Mouse (Mus musculus) limb, embryonic 12.5 days (tissue): Measurements from ENCODE around the gene Hmg20a. TPM values are rescaled to one million over a fixed set of nuclear protein-coding genes. Genes with fewer than 3 reads are reported as not detected.

Experiments
- ATAC-seq: fragments of 200-750 bp; cut with Nextera tagmentation; 2 replicates; pipeline ENCODE4 v1.8.0; 2017; ENCODE audit warnings: low read depth, moderate TSS enrichment; ENCODE audit not compliant: insufficient number of reproducible peaks, insufficient read depth, low FRiP score, low TSS enrichment
- H3K27ac ChIP-seq: fragments of 300-500 bp; sonication (generic); 2 replicates; pipeline ENCODE4 v1.5.1; 2016; ENCODE audit warnings: mild to moderate bottlenecking, moderate library complexity
- H3K27me3 ChIP-seq: fragments of 300-500 bp; sonication (generic); 2 replicates; pipeline ENCODE4 v1.6.1; 2016; ENCODE audit warnings: mild to moderate bottlenecking, moderate library complexity
- H3K36me3 ChIP-seq: fragments of 300-500 bp; sonication (generic); 2 replicates; pipeline ENCODE4 v1.6.1; 2016; ENCODE audit warnings: mild to moderate bottlenecking, moderate library complexity
- H3K4me1 ChIP-seq: fragments of 300-500 bp; sonication (generic); replicated peaks from 2 replicates; pipeline ENCODE4 v1.6.1; 2016
- H3K4me2 ChIP-seq: fragments of 300-500 bp; sonication (generic); 2 replicates; pipeline ENCODE4 v1.6.1; 2016; ENCODE audit warnings: mild to moderate bottlenecking, moderate library complexity
- H3K4me3 ChIP-seq: fragments of 300-500 bp; sonication (generic); replicated peaks from 2 replicates; pipeline ENCODE4 v1.5.1; 2016; ENCODE audit warnings: mild to moderate bottlenecking
- H3K9ac ChIP-seq: fragments of 300-500 bp; sonication (generic); replicated peaks from 2 replicates; pipeline ENCODE4 v1.6.1; 2016; ENCODE audit warnings: mild to moderate bottlenecking, moderate library complexity
- H3K9me3 ChIP-seq: fragments of 300-500 bp; sonication (generic); 2 replicates; pipeline ENCODE4 v1.6.1; 2016; ENCODE audit warnings: mild to moderate bottlenecking, moderate library complexity
- WGBS: fragments of 180-500 bp; shearing (Covaris S2); methylation state at CpG from one replicate; pipeline ENCODE4 v1.1.7; 2016; 5-methylcytosine and 5-hydroxymethylcytosine counted together
- polyA plus RNA-seq: library from polyadenylated mRNA; unstranded; fragments of >200 nt; fragmentation: Nextera tagmentation; extraction: Ambion mirVana; gene quantifications from 2 replicates; pipeline ENCODE4 v1.2.1, GENCODE M21; 2016

Hmg20a gene
- polyA plus RNA-seq, 1 experiment from 2014 or later, result 72.9 TPM

GRCm38 (mm10) chr9:56451570-56451969 is 33.2 kb downstream of the Hmg20a start:
- 91% methylated on average over 6 of the region's 6 CpGs for WGBS

GRCm38 (mm10) chr9:56453038-56453815 is 34.8 kb downstream of the Hmg20a start:
- Histone ChIP-seq H3K27me3 (no peaks in the 10 kb centered on the region), H3K27ac (no peak overlapping the region)
- WGBS, result 88% methylated on average over 2 of the region's 2 CpGs

More at GRCm38 (mm10) chr9:56451570-56451969, 33.2 kb downstream of the Hmg20a start:
- peaks cover 10% of the 10 kb centered on the region; the same call in 1 of the 2 replicates for H3K36me3 ChIP-seq
- H3K27ac ChIP-seq, result no peak overlapping the region
- no peak overlapping the region for H3K4me3 ChIP-seq
- H3K4me2 ChIP-seq, result no peak overlapping the region
- ATAC-seq, result no peak
- H3K9me3 ChIP-seq, result no peaks in the 10 kb centered on the region
- no peaks in the 10 kb centered on the region for H3K4me1 ChIP-seq
- no peak overlapping the region for H3K9ac ChIP-seq
- no peaks in the 10 kb centered on the region for H3K27me3 ChIP-seq

DNA sequence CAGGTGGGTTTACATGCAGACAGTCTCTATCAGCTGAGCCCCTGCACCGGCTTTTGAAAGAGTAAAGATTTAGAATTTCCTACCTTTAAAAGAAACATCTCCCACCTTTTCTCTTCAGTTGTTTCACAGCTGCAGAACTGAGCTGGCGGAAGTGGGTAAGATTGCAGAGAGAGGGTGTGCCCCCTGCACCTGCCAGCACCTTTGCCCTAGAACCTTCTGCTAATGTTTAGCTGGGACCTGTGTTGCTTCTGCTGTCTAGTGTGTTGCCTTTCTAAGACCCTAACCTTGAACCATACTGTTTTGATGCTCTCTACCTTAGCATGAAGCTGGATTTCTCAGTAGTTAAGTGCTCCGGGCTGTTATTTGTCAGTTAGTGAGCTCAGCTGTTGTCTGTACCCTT is 38.0 kb downstream of the Hmg20a start:
- Histone ChIP-seq H3K4me3 (no peak overlapping the region), H3K27ac (no peak overlapping the region), H3K36me3 (peaks cover 10% of the 10 kb centered on the region; the same call in 1 of the 2 replicates), H3K9me3 (no peaks in the 10 kb centered on the region), H3K9ac (no peak overlapping the region), H3K4me2 (no peak overlapping the region), H3K4me1 (no peaks in the 10 kb centered on the region), H3K27me3 (no peaks in the 10 kb centered on the region)
- no peak for ATAC-seq
- WGBS, result 93% methylated on average over 3 of the region's 3 CpGs

More at GRCm38 (mm10) chr9:56453038-56453815, 34.8 kb downstream of the Hmg20a start:
- no peak for ATAC-seq
- Histone ChIP-seq H3K9me3 (no peaks in the 10 kb centered on the region), H3K9ac (no peak overlapping the region), H3K36me3 (peaks cover 10% of the 10 kb centered on the region; the same call in 1 of the 2 replicates), H3K4me1 (no peaks in the 10 kb centered on the region), H3K4me3 (no peak overlapping the region), H3K4me2 (no peak overlapping the region)

DNA sequence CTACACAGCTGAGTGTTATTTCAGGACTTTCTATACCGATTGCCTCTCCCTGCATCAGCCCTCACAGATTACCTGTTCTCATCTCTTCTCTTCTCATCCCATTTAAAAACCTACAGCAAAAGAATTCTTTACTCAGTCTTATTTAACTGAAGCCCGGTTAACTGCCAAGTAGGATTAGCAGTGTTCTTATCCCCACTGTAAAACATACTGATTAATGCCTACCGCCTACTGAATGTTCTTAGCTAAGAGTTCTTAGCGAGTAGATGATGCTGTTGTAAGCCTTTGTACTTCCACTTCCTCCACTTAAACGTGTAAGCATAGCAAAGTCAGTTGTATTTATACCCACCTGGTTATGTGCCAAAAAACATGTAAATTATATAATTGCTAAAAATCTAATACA is 42.6 kb downstream of the Hmg20a start:
- ATAC-seq, result no peak
- H3K4me1 ChIP-seq, result peaks cover 21% of the 10 kb centered on the region
- no peaks in the 10 kb centered on the region for H3K36me3 ChIP-seq

DNA sequence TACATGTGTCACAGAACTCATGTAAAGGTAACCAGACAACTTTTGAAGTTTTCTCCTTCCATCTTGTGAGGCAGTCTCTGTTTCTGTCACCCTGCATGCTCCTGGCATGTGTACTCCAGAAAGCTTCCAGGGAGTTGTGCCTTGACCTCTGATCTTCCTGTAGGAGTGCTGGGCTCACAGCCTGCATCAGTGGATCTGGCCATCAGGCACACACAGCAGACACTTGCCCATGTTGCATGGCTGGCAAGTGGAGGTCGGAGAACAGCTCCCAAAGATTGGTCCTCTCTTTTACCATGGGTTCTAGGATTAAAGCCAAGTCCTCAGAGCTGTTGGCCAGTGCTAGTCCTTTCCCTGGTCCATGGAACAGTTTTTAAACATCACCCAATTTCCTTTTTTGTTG is 44.2 kb downstream of the Hmg20a start:
- H3K9ac ChIP-seq, result no peak overlapping the region
- no peaks in the 10 kb centered on the region for H3K27me3 ChIP-seq
- peaks cover 3% of the 10 kb centered on the region; the same call in 1 of the 2 replicates for H3K36me3 ChIP-seq
- no peak overlapping the region for H3K4me2 ChIP-seq
- peaks cover 36% of the 10 kb centered on the region for H3K4me1 ChIP-seq
- H3K27ac ChIP-seq, result no peak overlapping the region
- ATAC-seq, result no peak
- no peak overlapping the region for H3K4me3 ChIP-seq
- 90% methylated on average over 1 of the region's 1 CpGs for WGBS
- H3K9me3 ChIP-seq, result no peaks in the 10 kb centered on the region

More for the DNA sequence above, 42.6 kb downstream of the Hmg20a start:
- no peak overlapping the region for H3K4me3 ChIP-seq
- no peak overlapping the region for H3K4me2 ChIP-seq
- no peaks in the 10 kb centered on the region for H3K27me3 ChIP-seq
- no peak overlapping the region for H3K27ac ChIP-seq
- no peak overlapping the region for H3K9ac ChIP-seq
- no peaks in the 10 kb centered on the region for H3K9me3 ChIP-seq
- 75% methylated on average over 5 of the region's 5 CpGs for WGBS

- WGBS, result 95% methylated on average over 2 of the region's 2 CpGs
- ATAC-seq, result no peak
- H3K27me3 ChIP-seq, result no peaks in the 10 kb centered on the region
These were observed 44.6 kb downstream of the Hmg20a start for GRCm38 (mm10) chr9:56463046-56463445.

GRCm38 (mm10) chr9:56463686-56464515 is 45.5 kb downstream of the Hmg20a start:
- no peak for ATAC-seq
- no peaks in the 10 kb centered on the region for H3K27me3 ChIP-seq
- H3K9me3 ChIP-seq, result no peaks in the 10 kb centered on the region
- peaks cover 16% of the 10 kb centered on the region for H3K36me3 ChIP-seq
- H3K4me3 ChIP-seq, result no peak overlapping the region
- peak overlapping the region; percentile 23; the same call in 1 of the 2 replicates for H3K27ac ChIP-seq
- 48% methylated on average over 4 of the region's 4 CpGs for WGBS
- H3K4me1 ChIP-seq, result peaks cover 39% of the 10 kb centered on the region
- no peak overlapping the region for H3K9ac ChIP-seq
- H3K4me2 ChIP-seq, result no peak overlapping the region

More at GRCm38 (mm10) chr9:56463046-56463445, 44.6 kb downstream of the Hmg20a start:
- H3K4me2 ChIP-seq, result no peak overlapping the region
- H3K9me3 ChIP-seq, result no peaks in the 10 kb centered on the region
- H3K4me3 ChIP-seq, result no peak overlapping the region
- H3K9ac ChIP-seq, result no peak overlapping the region
- H3K36me3 ChIP-seq, result peaks cover 8% of the 10 kb centered on the region
- H3K27ac ChIP-seq, result no peak overlapping the region
- H3K4me1 ChIP-seq, result peaks cover 39% of the 10 kb centered on the region

- H3K4me2 ChIP-seq, result no peak overlapping the region
- peaks cover 39% of the 10 kb centered on the region for H3K4me1 ChIP-seq
- WGBS, result 26% methylated on average over 23 of the region's 23 CpGs
- H3K27ac ChIP-seq, result no peak overlapping the region; the same call in 1 of the 2 replicates
- no peaks in the 10 kb centered on the region for H3K27me3 ChIP-seq
- ATAC-seq, result no peak
- H3K9me3 ChIP-seq, result no peaks in the 10 kb centered on the region
- H3K4me3 ChIP-seq, result no peak overlapping the region
- peaks cover 24% of the 10 kb centered on the region for H3K36me3 ChIP-seq
- no peak overlapping the region for H3K9ac ChIP-seq
These were observed 46.6 kb downstream of the Hmg20a start for GRCm38 (mm10) chr9:56464863-56465654.

GRCm38 (mm10) chr9:56466251-56466650 is 47.8 kb downstream of the Hmg20a start:
- Histone ChIP-seq H3K36me3 (peaks cover 24% of the 10 kb centered on the region), H3K4me1 (peaks cover 39% of the 10 kb centered on the region), H3K9ac (no peak overlapping the region), H3K27ac (no peak overlapping the region), H3K9me3 (no peaks in the 10 kb centered on the region), H3K4me2 (no peak overlapping the region), H3K27me3 (no peaks in the 10 kb centered on the region), H3K4me3 (no peak overlapping the region)
- ATAC-seq, result no peak
- 93% methylated on average over 4 of the region's 4 CpGs for WGBS

DNA sequence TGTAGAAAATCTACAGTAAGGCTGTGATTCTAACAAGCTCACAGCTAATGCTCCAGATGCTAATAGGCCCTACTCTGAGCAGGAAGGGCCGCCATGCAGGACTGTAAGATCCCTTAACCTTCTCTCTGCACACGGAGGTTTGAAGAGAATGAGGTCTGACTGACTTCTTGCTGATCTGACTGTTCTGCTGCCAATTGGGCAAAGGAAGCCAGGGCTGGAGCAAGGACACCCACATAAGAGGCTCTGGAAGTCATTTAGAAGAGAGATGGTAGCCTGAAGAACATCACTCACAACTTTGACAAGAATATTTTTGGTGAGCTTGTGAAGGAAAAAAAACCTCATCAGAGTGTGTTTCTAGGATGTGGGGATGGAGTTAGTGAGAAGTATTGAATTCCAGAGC is 51.2 kb downstream of the Hmg20a start:
- Histone ChIP-seq H3K27ac (no peak overlapping the region), H3K4me2 (no peak overlapping the region), H3K9me3 (no peaks in the 10 kb centered on the region), H3K4me1 (peaks cover 28% of the 10 kb centered on the region), H3K27me3 (no peaks in the 10 kb centered on the region), H3K36me3 (peaks cover 52% of the 10 kb centered on the region), H3K9ac (no peak overlapping the region), H3K4me3 (no peak overlapping the region)
- ATAC-seq, result no peak
- WGBS, result 40% methylated on average over 2 of the region's 2 CpGs
